Mouse (Mus musculus): ENCODE data around the gene Ptgdr. TPM values are rescaled to one million over a fixed set of nuclear protein-coding genes. Genes with fewer than 3 reads are reported as not detected.
"Not testable (repeated sequence)": the region's sequence is repeated elsewhere in the genome, so short reads cannot be mapped to it uniquely, and the experiment has no call there.

Ptgdr gene
- polyA plus RNA-seq, 1 experiment: 0.05 TPM

- not testable (repeated sequence) for DNase-seq (ENCODE audit: low read depth)
Observed at GRCm38 (mm10) chr14:44813152-44813551, 46.0 kb downstream of the Ptgdr start.

Other genes starting within 250 kb of the Ptgdr start
- gene Gm5624, start 231.4 kb downstream of the Ptgdr start, polyA plus RNA-seq (2012; rRNA removed): not detected in 2 replicates
- gene Gm8257, start 152.9 kb downstream of the Ptgdr start, polyA plus RNA-seq (2012; rRNA removed): not detected in 2 replicates
- gene Gm8267, start 109.0 kb downstream of the Ptgdr start, polyA plus RNA-seq (2012; rRNA removed): not detected in 2 replicates
- gene Ptger2, start 128.8 kb upstream of the Ptgdr start, polyA plus RNA-seq (2012; rRNA removed): 2.4 and 2.5 TPM in 2 replicates

Data from gonadal fat pad, adult 2 months (tissue).